Mouse (Mus musculus) small intestine, adult 2 months (tissue): ENCODE data around the gene Pcnx3. TPM values are rescaled to one million over a fixed set of nuclear protein-coding genes. Genes with fewer than 3 reads are reported as not detected.

Source experiments
- H3K27ac ChIP-seq: fragments of 200-500 bp; 2 replicates; pipeline ENCODE4 v1.5.1; 2012; ENCODE audit warnings: low read depth, low read length, control low read depth, inconsistent platforms; ENCODE audit not compliant: insufficient read depth
- H3K27me3 ChIP-seq: fragments of 200-500 bp; 2 replicates; pipeline ENCODE4 v1.6.1; 2012; ENCODE audit warnings: mild to moderate bottlenecking, moderate library complexity, low read length, inconsistent platforms; ENCODE audit not compliant: control insufficient read depth, insufficient read depth
- H3K36me3 ChIP-seq: fragments of 200-500 bp; 2 replicates; pipeline ENCODE4 v1.6.1; 2012; ENCODE audit warnings: mild to moderate bottlenecking, low read length, control low read depth, inconsistent platforms; ENCODE audit not compliant: control insufficient read depth, insufficient read depth
- H3K4me1 ChIP-seq: fragments of 200-500 bp; 2 replicates; pipeline ENCODE4 v1.6.1; 2012; ENCODE audit warnings: low read length, inconsistent platforms, mixed read lengths; ENCODE audit not compliant: control insufficient read depth, insufficient read depth, insufficient read length
- H3K4me3 ChIP-seq: fragments of 200-500 bp; 2 replicates; pipeline ENCODE4 v1.5.1; 2012; ENCODE audit warnings: low read depth, mild to moderate bottlenecking, control low read depth, inconsistent platforms, low read length, moderate library complexity
- CTCF ChIP-seq: fragments of 200-500 bp; IDR thresholded peaks from 2 replicates; pipeline ENCODE4 v1.5.1; 2012; ENCODE audit warnings: low read depth, mild to moderate bottlenecking, control low read depth, inconsistent platforms, low read length, moderate library complexity, mixed read lengths; ENCODE audit not compliant: insufficient replicate concordance, insufficient read length; ENCODE audit errors: extremely low read depth
- POLR2A ChIP-seq: fragments of 200-500 bp; IDR thresholded peaks from 2 replicates; pipeline ENCODE4 v1.6.1; 2012; ENCODE audit warnings: low read depth, mild to moderate bottlenecking, control low read depth, inconsistent platforms, low read length, moderate library complexity
- WGBS: fragments of 180-500 bp; shearing (Covaris S2); methylation state at CpG from one replicate; pipeline ENCODE4 v1.1.7; 2018; 5-methylcytosine and 5-hydroxymethylcytosine counted together
- polyA plus RNA-seq: library from polyadenylated mRNA; depleted of rRNA; stranded (reverse); fragments of >200 nt; gene quantifications from 2 replicates; pipeline ENCODE4 v1.2.3, GENCODE M21; 2012

The Pcnx3 gene
- polyA plus RNA-seq, 1 experiment, result 150 TPM

DNA sequence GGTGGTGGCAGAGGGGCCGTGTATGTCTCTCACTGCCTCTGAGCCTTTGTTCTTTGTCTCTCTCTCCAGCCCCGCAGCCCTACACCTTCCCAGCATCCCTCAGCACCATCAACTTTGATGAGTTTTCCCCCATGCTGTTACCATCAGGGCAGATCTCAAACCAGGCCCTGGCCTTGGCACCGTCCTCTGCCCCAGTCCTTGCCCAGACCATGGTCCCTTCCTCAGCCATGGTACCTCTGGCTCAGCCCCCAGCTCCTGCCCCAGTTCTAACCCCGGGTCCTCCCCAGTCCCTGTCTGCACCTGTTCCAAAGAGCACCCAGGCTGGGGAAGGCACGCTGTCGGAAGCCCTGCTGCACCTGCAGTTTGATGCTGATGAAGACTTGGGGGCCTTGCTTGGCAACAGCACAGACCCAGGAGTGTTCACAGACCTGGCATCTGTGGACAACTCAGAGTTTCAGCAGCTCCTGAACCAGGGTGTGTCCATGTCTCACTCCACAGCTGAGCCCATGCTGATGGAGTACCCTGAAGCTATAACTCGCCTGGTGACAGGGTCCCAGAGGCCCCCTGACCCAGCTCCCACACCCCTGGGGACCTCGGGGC is 41.9 kb downstream of the Pcnx3 start:
- Histone ChIP-seq H3K4me1 (peaks cover 8% of the 10 kb centered on the region), H3K36me3 (peaks cover 53% of the 10 kb centered on the region), H3K4me3 (no peak overlapping the region), H3K27ac (no peak overlapping the region), H3K27me3 (no peaks in the 10 kb centered on the region)
- whole genome bisulfite sequencing, result 93% methylated on average over 8 of the region's 8 CpGs
- TF ChIP-seq POLR2A, result no peak
- no peak for TF ChIP-seq CTCF

DNA sequence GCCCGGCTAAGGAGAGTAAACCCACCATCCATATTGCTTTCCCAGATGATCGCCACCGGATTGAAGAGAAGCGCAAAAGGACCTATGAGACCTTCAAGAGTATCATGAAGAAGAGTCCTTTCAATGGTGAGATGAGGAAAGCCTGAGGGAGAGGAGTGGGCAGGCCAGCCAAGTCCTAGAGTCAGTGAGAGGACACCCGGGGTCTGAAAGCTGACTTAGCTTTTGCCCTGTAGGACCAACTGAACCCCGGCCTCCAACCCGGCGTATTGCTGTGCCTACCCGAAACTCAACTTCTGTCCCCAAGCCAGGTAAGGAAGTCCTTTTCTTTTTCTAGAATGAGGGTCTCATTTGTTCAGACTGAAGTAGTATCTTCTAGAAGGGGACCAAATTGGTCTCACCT is 43.4 kb downstream of the Pcnx3 start:
- Histone ChIP-seq H3K27me3 (no peaks in the 10 kb centered on the region), H3K36me3 (peaks cover 68% of the 10 kb centered on the region), H3K27ac (no peak overlapping the region), H3K4me3 (no peak overlapping the region), H3K4me1 (peaks cover 8% of the 10 kb centered on the region)
- WGBS, result 95% methylated on average over 9 of the region's 9 CpGs
- no peak for TF ChIP-seq POLR2A
- TF ChIP-seq CTCF, result no peak

DNA sequence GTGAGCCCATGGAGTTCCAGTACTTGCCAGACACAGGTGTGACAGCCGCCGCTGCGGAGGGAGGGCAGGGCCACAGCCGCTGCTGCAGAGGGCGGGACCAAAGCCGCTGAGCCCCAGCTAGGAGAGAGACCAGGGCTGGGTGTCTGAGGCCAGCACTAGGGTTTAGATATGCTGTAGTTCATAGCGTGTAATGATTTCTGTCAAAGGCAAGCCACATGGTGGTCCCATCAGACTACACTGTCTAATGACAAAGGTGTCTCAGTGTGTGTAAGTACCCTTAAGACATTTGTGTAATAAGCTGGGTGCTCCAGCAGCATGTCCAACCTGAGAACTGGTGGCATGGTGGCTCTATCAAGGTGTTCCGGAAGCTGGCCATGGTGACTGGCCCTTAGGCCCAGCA is 47.1 kb downstream of the Pcnx3 start:
- WGBS, result 84% methylated on average over 8 of the region's 8 CpGs
- H3K36me3 ChIP-seq, result peaks cover 71% of the 10 kb centered on the region
- TF ChIP-seq CTCF (no peak), POLR2A (no peak)
- H3K27ac ChIP-seq, result no peak overlapping the region
- H3K4me1 ChIP-seq, result peaks cover 11% of the 10 kb centered on the region
- no peak overlapping the region for H3K4me3 ChIP-seq
- H3K27me3 ChIP-seq, result no peaks in the 10 kb centered on the region

DNA sequence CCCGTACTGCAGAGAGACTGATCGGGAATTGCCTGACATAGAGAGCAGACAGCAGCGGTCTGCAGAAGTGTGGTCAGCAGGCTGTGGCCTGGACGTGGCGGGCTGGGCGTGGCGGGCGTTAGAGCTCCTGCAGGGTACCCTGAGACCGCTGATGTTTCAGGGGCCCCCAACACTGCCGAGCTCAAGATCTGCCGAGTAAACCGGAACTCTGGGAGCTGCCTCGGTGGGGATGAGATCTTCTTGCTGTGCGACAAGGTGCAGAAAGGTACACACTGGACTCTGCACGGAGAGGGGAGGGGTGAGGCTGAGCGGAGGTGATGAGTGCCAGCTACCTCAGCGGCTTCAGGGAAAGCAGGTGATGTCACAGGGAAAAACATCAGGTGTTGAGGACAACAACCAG is 47.7 kb downstream of the Pcnx3 start:
- TF ChIP-seq POLR2A, result no peak
- TF ChIP-seq CTCF, result no peak
- WGBS, result 90% methylated on average over 17 of the region's 17 CpGs
- H3K4me1 ChIP-seq, result peaks cover 11% of the 10 kb centered on the region
- H3K27me3 ChIP-seq, result no peaks in the 10 kb centered on the region
- no peak overlapping the region for H3K4me3 ChIP-seq
- no peak overlapping the region for H3K27ac ChIP-seq
- H3K36me3 ChIP-seq, result peaks cover 66% of the 10 kb centered on the region

DNA sequence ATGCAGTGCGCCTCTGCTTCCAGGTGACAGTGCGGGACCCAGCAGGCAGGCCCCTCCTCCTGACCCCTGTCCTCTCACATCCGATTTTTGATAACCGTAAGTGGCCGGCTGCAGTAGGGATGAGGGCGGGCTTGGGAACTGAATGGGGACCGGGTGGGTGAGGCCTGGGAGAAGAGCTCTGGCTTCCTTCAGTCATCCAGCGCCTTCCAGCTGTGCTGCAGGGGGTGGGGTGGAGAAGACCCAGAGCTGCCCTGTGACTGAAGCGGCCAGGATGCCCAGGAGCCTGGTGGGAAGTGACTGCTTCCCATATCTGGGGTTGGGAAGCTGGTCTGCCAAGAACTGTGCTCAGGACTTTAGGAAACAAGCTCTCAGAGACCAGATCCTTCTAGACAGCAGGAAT is 48.4 kb downstream of the Pcnx3 start:
- TF ChIP-seq CTCF, result no peak
- TF ChIP-seq POLR2A, result no peak
- 83% methylated on average over 9 of the region's 9 CpGs for WGBS
- Histone ChIP-seq H3K36me3 (peaks cover 59% of the 10 kb centered on the region), H3K27ac (no peak overlapping the region), H3K4me1 (peaks cover 11% of the 10 kb centered on the region), H3K4me3 (no peak overlapping the region), H3K27me3 (no peaks in the 10 kb centered on the region)

- H3K4me1 ChIP-seq, result peaks cover 11% of the 10 kb centered on the region
- TF ChIP-seq CTCF, result no peak
- TF ChIP-seq POLR2A, result no peak; the same call in 1 of the 2 replicates
- WGBS, result 81% methylated on average over 18 of the region's 18 CpGs
- H3K27me3 ChIP-seq, result no peaks in the 10 kb centered on the region
- peaks cover 43% of the 10 kb centered on the region for H3K36me3 ChIP-seq
- no peak overlapping the region for H3K27ac ChIP-seq
- H3K4me3 ChIP-seq, result peak overlapping the region; percentile 87
These were observed 50.2 kb downstream of the Pcnx3 start for GRCm38 (mm10) chr19:5638416-5639005.

GRCm38 (mm10) chr19:5637069-5638047 is 51.4 kb downstream of the Pcnx3 start, which contains the start of gene Rela:
Rela (plus strand) TSS chr19:5637483.
- H3K27ac ChIP-seq, result peak within 1 kb of the TSS; percentile 94
- peaks cover 11% of the 10 kb centered on the region for H3K4me1 ChIP-seq
- H3K4me3 ChIP-seq, result peak within 1 kb of the TSS; percentile 87
- H3K36me3 ChIP-seq, result peaks cover 33% of the 10 kb centered on the region
- TF ChIP-seq POLR2A (peak; percentile 62), CTCF (no peak)
- under 1% methylated on average over 109 of the region's 109 CpGs for WGBS
- H3K27me3 ChIP-seq, result no peaks in the 10 kb centered on the region
